Mouse (Mus musculus) small intestine, adult 2 months (tissue): ENCODE measurements around the gene Styxl1.

Experiments
- CTCF ChIP-seq: fragments of 200-500 bp; IDR thresholded peaks from 2 replicates; pipeline ENCODE4 v1.5.1; 2012; ENCODE audit warnings: low read depth, mild to moderate bottlenecking, control low read depth, inconsistent platforms, low read length, moderate library complexity, mixed read lengths; ENCODE audit not compliant: insufficient replicate concordance, insufficient read length; ENCODE audit errors: extremely low read depth
- POLR2A ChIP-seq: fragments of 200-500 bp; IDR thresholded peaks from 2 replicates; pipeline ENCODE4 v1.6.1; 2012; ENCODE audit warnings: low read depth, mild to moderate bottlenecking, control low read depth, inconsistent platforms, low read length, moderate library complexity

GRCm38 (mm10) chr5:135751595-135751994 lies 26.6 kb downstream of the Styxl1 start:
- no peak for TF ChIP-seq CTCF
- TF ChIP-seq POLR2A, result no peak
